Mouse (Mus musculus) kidney, adult 2 months (tissue): ENCODE measurements around the gene Arhgap10.

Source experiments
- CTCF ChIP-seq: fragments of 200-500 bp; conservative IDR thresholded peaks from 2 replicates; pipeline ENCODE4 v1.5.1; 2011; ENCODE audit warnings: low read depth, mild to moderate bottlenecking, control low read depth, low read length, moderate library complexity, mixed read lengths; ENCODE audit not compliant: insufficient read depth, insufficient read length
- POLR2A ChIP-seq: fragments of 200-500 bp; IDR thresholded peaks from one replicate; pipeline ENCODE4 v1.6.1; 2011; ENCODE audit warnings: low read depth, low read length, control low read depth

DNA sequence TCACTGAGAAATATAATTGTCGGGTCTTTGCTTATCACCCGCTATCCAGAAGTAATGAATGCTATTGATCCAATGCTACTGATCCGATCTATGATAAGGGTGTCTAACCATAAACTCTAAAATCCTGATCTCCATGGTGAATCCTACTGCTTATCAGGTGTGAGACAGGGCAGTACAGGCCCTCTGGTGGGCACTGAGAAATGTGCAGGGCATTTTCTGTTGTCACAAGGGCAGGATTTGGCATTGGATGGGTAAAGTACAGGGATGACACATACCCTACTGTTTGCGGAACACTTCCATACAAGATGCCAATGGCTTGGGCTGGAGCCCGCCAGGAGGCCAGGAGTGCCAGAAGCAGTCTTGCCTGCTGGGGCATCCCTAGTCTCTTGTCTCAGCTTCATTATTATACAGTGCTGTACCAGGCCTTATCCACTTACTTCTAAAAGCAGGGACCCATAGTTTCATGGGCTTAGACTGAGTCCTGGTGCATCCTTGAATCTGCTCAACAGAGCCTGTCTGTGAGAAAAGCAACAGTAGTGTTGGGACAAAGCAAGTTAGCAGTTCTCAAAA, 17.4 kb upstream of the Arhgap10 start:
- TF ChIP-seq POLR2A (no peak), CTCF (peak; percentile 77)
